Mouse (Mus musculus) bone marrow, adult 2 months (tissue): ENCODE data around the gene Lrrc30.

Experiments
- CTCF ChIP-seq: fragments of 200-500 bp; IDR thresholded peaks from 2 replicates; pipeline ENCODE4 v1.5.1; 2011; ENCODE audit warnings: low read length, control low read depth; ENCODE audit not compliant: control insufficient read depth, insufficient read depth
- POLR2A ChIP-seq: fragments of 200-500 bp; IDR thresholded peaks from 2 replicates; pipeline ENCODE4 v1.6.1; 2011; ENCODE audit warnings: low read depth, mild to moderate bottlenecking, control low read depth, low read length, borderline replicate concordance; ENCODE audit not compliant: control insufficient read depth

- no peak for TF ChIP-seq CTCF
- TF ChIP-seq POLR2A: no peak
These were observed 48.6 kb upstream of the Lrrc30 start for GRCm38 (mm10) chr17:67681084-67681483.
